Comparison of ENCODE assay signal across 8 mouse cellular contexts in genomic region chr11:3514529-3515054, GRCm38 (mm10). TPM values are rescaled to one million over a fixed set of nuclear protein-coding genes. Genes with fewer than 3 reads are reported as not detected.
DNase-seq lines count a peak whose midpoint lies in the region; ATAC-seq and TF ChIP-seq lines count a peak whose summit lies in the region.

TSS of gene Selenom (plus strand) at chr11:3514684.

- peak within 1 kb of the TSS; percentile 84 for H3K4me2 ChIP-seq in heart, embryonic 11.5 days
- peak within 1 kb of the TSS; percentile 73 for H3K4me2 ChIP-seq in kidney, embryonic 16.5 days (replicated peaks; ENCODE audit: low read depth, low read length)
- peak within 1 kb of the TSS; percentile 85 for H3K4me2 ChIP-seq in myocyte (ENCODE audit: low read depth)

- no peaks in the 10 kb centered on the region for H3K9me3 ChIP-seq in heart, embryonic 11.5 days (replicated peaks; ENCODE audit: control insufficient read depth, low read length)
- no peaks in the 10 kb centered on the region for H3K9me3 ChIP-seq in kidney, embryonic 16.5 days (ENCODE audit: low read length)

- WGBS in heart, embryonic 11.5 days (ENCODE audit: insufficient replicate concordance) = 1% methylated on average over 26 of the region's 26 CpGs
- under 1% methylated on average over 25 of the region's 26 CpGs for whole genome bisulfite sequencing in kidney, embryonic 16.5 days
- WGBS in liver, adult 2 months = under 1% methylated on average over 26 of the region's 26 CpGs

- peaks cover 18% of the 10 kb centered on the region for H3K4me1 ChIP-seq in heart, embryonic 11.5 days (ENCODE audit: control insufficient read depth, insufficient read depth, low read length)
- peaks cover 28% of the 10 kb centered on the region for H3K4me1 ChIP-seq in kidney, embryonic 16.5 days (ENCODE audit: insufficient read depth, low read length)
- peaks cover 3% of the 10 kb centered on the region; the same call in 1 of the 2 replicates for H3K4me1 ChIP-seq in liver, adult 2 months (ENCODE audit: control insufficient read depth, insufficient read depth, low read length)

- no peaks in the 10 kb centered on the region for H3K36me3 ChIP-seq in heart, embryonic 11.5 days (ENCODE audit: control insufficient read depth, insufficient read depth, low read length)
- H3K36me3 ChIP-seq in kidney, embryonic 16.5 days (ENCODE audit: insufficient read depth, low read length) = peaks cover 4% of the 10 kb centered on the region; the same call in 1 of the 2 replicates
- H3K36me3 ChIP-seq in liver, adult 2 months (ENCODE audit: control insufficient read depth, insufficient read depth, low read length) = no peaks in the 10 kb centered on the region
- H3K36me3 ChIP-seq in myocyte (ENCODE audit: control insufficient read depth, insufficient read depth) = peaks cover 7% of the 10 kb centered on the region
- no peaks in the 10 kb centered on the region for H3K36me3 ChIP-seq in splenic B cell, adult 2 months (ENCODE audit: control insufficient read depth, insufficient read depth, low read length, poor library complexity, severe bottlenecking)

- H3K9ac ChIP-seq in heart, embryonic 11.5 days (ENCODE audit: low read depth, low read length) = peak within 1 kb of the TSS; percentile 74
- H3K9ac ChIP-seq in kidney, embryonic 16.5 days (replicated peaks; ENCODE audit: low read length) = peak within 1 kb of the TSS; percentile 69
- H3K9ac ChIP-seq in liver, adult 2 months (ENCODE audit: low read depth, low read length) = peak within 1 kb of the TSS; percentile 72

- no peaks in the 10 kb centered on the region for H3K79me2 ChIP-seq in liver, adult 2 months (ENCODE audit: control insufficient read depth, insufficient read depth, low read length)
- H3K79me2 ChIP-seq in myocyte (ENCODE audit: control insufficient read depth, insufficient read depth) = no peaks in the 10 kb centered on the region

- peak within 1 kb of the TSS; percentile 2 for H3ac ChIP-seq in myocyte (ENCODE audit: control insufficient read depth, insufficient read length)

- peak; percentile 98 for TF ChIP-seq CTCF in liver, adult 2 months (IDR thresholded peaks at IDR 0.05; ENCODE audit: low read depth, low read length)

- 0 out of 2 replicates have a peak, but pooled peaks have one; percentile 49 for TF ChIP-seq POLR2A in liver, adult 2 months (IDR thresholded peaks at IDR 0.05; ENCODE audit: extremely low read depth, insufficient read depth, low read length)
- peak; percentile 98 for TF ChIP-seq POLR2A in myocyte (IDR thresholded peaks at IDR 0.05; ENCODE audit: insufficient read length, low read depth)

- peaks cover 5% of the 10 kb centered on the region; the same call in 1 of the 2 replicates for H3K27me3 ChIP-seq in heart, embryonic 11.5 days (ENCODE audit: control insufficient read depth, insufficient read depth, low read length)
- H3K27me3 ChIP-seq in kidney, embryonic 16.5 days (ENCODE audit: insufficient read depth, low read length) = peaks cover 2% of the 10 kb centered on the region; the same call in 1 of the 2 replicates
- H3K27me3 ChIP-seq in liver, adult 2 months (ENCODE audit: control insufficient read depth, insufficient read depth, low read length) = peaks cover 7% of the 10 kb centered on the region; the same call in 1 of the 2 replicates
- no peaks in the 10 kb centered on the region for H3K27me3 ChIP-seq in myocyte (ENCODE audit: control insufficient read depth, insufficient read depth, insufficient read length)
- no peaks in the 10 kb centered on the region for H3K27me3 ChIP-seq in splenic B cell, adult 2 months (ENCODE audit: control insufficient read depth, insufficient read depth, low read length, poor library complexity, severe bottlenecking)

- DNase-seq in B cell, adult 2 months = peak; percentile 84 to 86
- peak; percentile 97 for DNase-seq in brain, adult 2 months (ENCODE audit: low read depth, low spot score)
- peak; percentile 67 for DNase-seq in liver, adult 2 months (ENCODE audit: extremely low read depth, low read depth, low spot score)
- DNase-seq in splenic B cell, adult 2 months (ENCODE audit: low read depth, low spot score) = peak; percentile 75

- ATAC-seq in erythroblast, adult 5-6 weeks (replicated peaks; ENCODE audit: low FRiP score, poor library complexity, severe bottlenecking) = peak; percentile 78
- ATAC-seq in heart, embryonic 11.5 days (replicated peaks; ENCODE audit: insufficient number of reproducible peaks, low FRiP score, low TSS enrichment) = peak; percentile 68
- ATAC-seq in kidney, embryonic 16.5 days (ENCODE audit: low FRiP score, low TSS enrichment) = peak; percentile 74

- H3K27ac ChIP-seq in heart, embryonic 11.5 days (ENCODE audit: low read depth, low read length) = peak within 1 kb of the TSS; percentile 17; the same call in 1 of the 2 replicates
- H3K27ac ChIP-seq in kidney, embryonic 16.5 days (ENCODE audit: low read length) = 0 out of 2 replicates have a peak within 1 kb of the TSS, but pooled peaks have one; percentile 32
- H3K27ac ChIP-seq in liver, adult 2 months (replicated peaks; ENCODE audit: insufficient read depth, low read depth, low read length) = no peak within 1 kb of the TSS

- peak within 1 kb of the TSS; percentile 63 for H3K4me3 ChIP-seq in heart, embryonic 11.5 days (ENCODE audit: low read depth, low read length)
- peak within 1 kb of the TSS; percentile 62 for H3K4me3 ChIP-seq in kidney, embryonic 16.5 days (ENCODE audit: low read length)
- peak within 1 kb of the TSS; percentile 74 for H3K4me3 ChIP-seq in liver, adult 2 months (ENCODE audit: insufficient read depth, low read depth, low read length)
- H3K4me3 ChIP-seq in myocyte = peak within 1 kb of the TSS; percentile 47

TF ChIP-seq in myocyte, 11 proteins besides CTCF, POLR2A, EP300 and RAD21:
- no peak for TF ChIP-seq TCF12 (IDR thresholded peaks at IDR 0.05; ENCODE audit: insufficient read depth, poor library complexity, severe bottlenecking)
- peak in 1 of 3 experiments; percentile 18 for TF ChIP-seq MYOD1 (IDR thresholded peaks at IDR 0.05; ENCODE audit: control insufficient read depth in 1 of 3, insufficient read length in 2 of 3, low read depth in 2 of 3)
- TF ChIP-seq POLR2AphosphoS2 (IDR thresholded peaks at IDR 0.05; ENCODE audit: insufficient read length, low read depth) = peak; percentile 99

RNA-seq across cellular contexts. Expression of gene Selenom, which starts in this region (rescaled TPM):
- total RNA-seq in erythroblast, adult 5-6 weeks (2015; ENCODE audit: low replicate concordance) = not detected in 2 replicates
- total RNA-seq in erythroblast, adult 5-6 weeks (2017; ENCODE audit: low replicate concordance) = 1.5 TPM in 1 of 2 replicates, not detected in the other
- polyA plus RNA-seq in heart, embryonic 11.5 days (2014; fragmentation: Nextera tagmentation; extraction: Ambion mirVana) = 122 and 127 TPM in 2 replicates
- 113 and 114 TPM in 2 replicates for polyA plus RNA-seq in kidney, embryonic 16.5 days (2015; fragmentation: Nextera tagmentation; extraction: Ambion mirVana)
- total RNA-seq in liver, adult 2 months (2014; rRNA removed) = 2.4 and 2.6 TPM in 2 replicates
- polyA plus RNA-seq in liver, adult 2 months (2012; rRNA removed) = 6.3 and 6.7 TPM in 2 replicates
- polyA plus RNA-seq in myocyte (2012; fragmentation: generic; extraction: Trizol) = 270 TPM

Comparison
In these comparisons a context has a peak if more than half of its experiments do, and no peak if none do; other contexts are left out.
1. RNA of gene Selenom (polyA plus RNA-seq): 270 TPM in myocyte (single experiment), 122 to 127 TPM in heart, embryonic 11.5 days and 113 to 114 TPM in kidney, embryonic 16.5 days; 6.3 to 6.7 TPM in liver, adult 2 months; every median in the first group is over 10 times any median in the second.
2. Peak in every context shown above with its lines, with median percentiles within 50 percentile points of each other: DNase-seq, ATAC-seq, H3K4me2 ChIP-seq, H3K4me3 ChIP-seq and H3K9ac ChIP-seq.